Mouse (Mus musculus) small intestine, adult 2 months (tissue): ENCODE data around the gene Ceacam14. TPM values are rescaled to one million over a fixed set of nuclear protein-coding genes. Genes with fewer than 3 reads are reported as not detected.

ENCODE experiments used
- H3K27ac ChIP-seq: fragments of 200-500 bp; 2 replicates; pipeline ENCODE4 v1.5.1; 2012; ENCODE audit warnings: low read depth, low read length, control low read depth, inconsistent platforms; ENCODE audit not compliant: insufficient read depth
- H3K27me3 ChIP-seq: fragments of 200-500 bp; 2 replicates; pipeline ENCODE4 v1.6.1; 2012; ENCODE audit warnings: mild to moderate bottlenecking, moderate library complexity, low read length, inconsistent platforms; ENCODE audit not compliant: control insufficient read depth, insufficient read depth
- H3K36me3 ChIP-seq: fragments of 200-500 bp; 2 replicates; pipeline ENCODE4 v1.6.1; 2012; ENCODE audit warnings: mild to moderate bottlenecking, low read length, control low read depth, inconsistent platforms; ENCODE audit not compliant: control insufficient read depth, insufficient read depth
- H3K4me1 ChIP-seq: fragments of 200-500 bp; 2 replicates; pipeline ENCODE4 v1.6.1; 2012; ENCODE audit warnings: low read length, inconsistent platforms, mixed read lengths; ENCODE audit not compliant: control insufficient read depth, insufficient read depth, insufficient read length
- H3K4me3 ChIP-seq: fragments of 200-500 bp; 2 replicates; pipeline ENCODE4 v1.5.1; 2012; ENCODE audit warnings: low read depth, mild to moderate bottlenecking, control low read depth, inconsistent platforms, low read length, moderate library complexity
- CTCF ChIP-seq: fragments of 200-500 bp; IDR thresholded peaks from 2 replicates; pipeline ENCODE4 v1.5.1; 2012; ENCODE audit warnings: low read depth, mild to moderate bottlenecking, control low read depth, inconsistent platforms, low read length, moderate library complexity, mixed read lengths; ENCODE audit not compliant: insufficient replicate concordance, insufficient read length; ENCODE audit errors: extremely low read depth
- POLR2A ChIP-seq: fragments of 200-500 bp; IDR thresholded peaks from 2 replicates; pipeline ENCODE4 v1.6.1; 2012; ENCODE audit warnings: low read depth, mild to moderate bottlenecking, control low read depth, inconsistent platforms, low read length, moderate library complexity
- WGBS: fragments of 180-500 bp; shearing (Covaris S2); methylation state at CpG from one replicate; pipeline ENCODE4 v1.1.7; 2018; 5-methylcytosine and 5-hydroxymethylcytosine counted together
- polyA plus RNA-seq: library from polyadenylated mRNA; depleted of rRNA; stranded (reverse); fragments of >200 nt; gene quantifications from 2 replicates; pipeline ENCODE4 v1.2.3, GENCODE M21; 2012; rRNA removed

The Ceacam14 gene
- polyA plus RNA-seq, result not detected in 2 replicates

- Histone ChIP-seq H3K36me3 (no peaks in the 10 kb centered on the region), H3K27ac (no peak within 1 kb of the TSS), H3K4me1 (no peaks in the 10 kb centered on the region), H3K27me3 (no peaks in the 10 kb centered on the region), H3K4me3 (no peak within 1 kb of the TSS)
- TF ChIP-seq POLR2A (no peak), CTCF (no peak)
- WGBS, result 60% methylated on average over 4 of the region's 4 CpGs
Observed at GRCm38 (mm10) chr7:17812333-17812732, at the start of gene Ceacam14. Ceacam14 (plus strand) TSS chr7:17812633.

Other genes with a start within 250 kb of the Ceacam14 start
- not detected in 2 replicates for gene Ceacam5, start 99.4 kb upstream of the Ceacam14 start, polyA plus RNA-seq
- gene Gm5155, start 59.1 kb downstream of the Ceacam14 start, polyA plus RNA-seq, result not detected in 2 replicates
- gene Ceacam11, start 159.5 kb downstream of the Ceacam14 start, polyA plus RNA-seq, result not detected in 2 replicates
- gene Ceacam13, start 197.3 kb downstream of the Ceacam14 start, polyA plus RNA-seq, result not detected in 2 replicates